Mouse (Mus musculus): ENCODE measurements around the gene Crybg1.

Gene Crybg1

GRCm38 (mm10) chr10:44148337-44149317 lies at the start of gene Crybg1:
Gene Crybg1 (minus strand): TSS chr10:44148853.
- peak; percentile 56 for DNase-seq (ENCODE audit: low spot score)

- no peak for DNase-seq (ENCODE audit: low spot score)
Observed at GRCm38 (mm10) chr10:44177365-44177764, 28.7 kb upstream of the Crybg1 start.

GRCm38 (mm10) chr10:44176548-44176947 lies 27.9 kb upstream of the Crybg1 start:
- no peak for DNase-seq (ENCODE audit: low spot score)

GRCm38 (mm10) chr10:44176120-44176519 lies 27.5 kb upstream of the Crybg1 start:
- DNase-seq (ENCODE audit: low spot score): no peak

- no peak for DNase-seq (ENCODE audit: low spot score)
Observed at GRCm38 (mm10) chr10:44170145-44170544, 21.5 kb upstream of the Crybg1 start.

GRCm38 (mm10) chr10:44167061-44167460 lies 18.4 kb upstream of the Crybg1 start:
- DNase-seq (ENCODE audit: low spot score): no peak

GRCm38 (mm10) chr10:44164258-44164975 lies 15.8 kb upstream of the Crybg1 start:
- DNase-seq (ENCODE audit: low spot score): no peak

GRCm38 (mm10) chr10:44163028-44163427 lies 14.4 kb upstream of the Crybg1 start:
- DNase-seq (ENCODE audit: low spot score): no peak

- no peak for DNase-seq (ENCODE audit: low spot score)
Observed at GRCm38 (mm10) chr10:44160150-44160549, 11.5 kb upstream of the Crybg1 start.

- DNase-seq (ENCODE audit: low spot score): no peak
Observed at GRCm38 (mm10) chr10:44157489-44157888, 8.8 kb upstream of the Crybg1 start.

GRCm38 (mm10) chr10:44150501-44150900 lies 1.8 kb upstream of the Crybg1 start:
- no peak for DNase-seq (ENCODE audit: low spot score)

GRCm38 (mm10) chr10:44143401-44143800 lies 5.3 kb downstream of the Crybg1 start:
- DNase-seq (ENCODE audit: low spot score): no peak

- DNase-seq (ENCODE audit: low spot score): no peak
Observed at GRCm38 (mm10) chr10:44138137-44138855, 10.4 kb downstream of the Crybg1 start.

- DNase-seq (ENCODE audit: low spot score): no peak
Observed at GRCm38 (mm10) chr10:44126047-44126446, 22.6 kb downstream of the Crybg1 start.

- DNase-seq (ENCODE audit: low spot score): no peak
Observed at GRCm38 (mm10) chr10:44124400-44124933, 24.2 kb downstream of the Crybg1 start.

GRCm38 (mm10) chr10:44118616-44119015 lies 30.0 kb downstream of the Crybg1 start:
- no peak for DNase-seq (ENCODE audit: low spot score)

- DNase-seq (ENCODE audit: low spot score): no peak
Observed at GRCm38 (mm10) chr10:44116796-44117195, 31.9 kb downstream of the Crybg1 start.

- no peak for DNase-seq (ENCODE audit: low spot score)
Observed at GRCm38 (mm10) chr10:44114611-44115010, 34.0 kb downstream of the Crybg1 start.

GRCm38 (mm10) chr10:44112005-44112675 lies 36.5 kb downstream of the Crybg1 start:
- DNase-seq (ENCODE audit: low spot score): no peak

- no peak for DNase-seq (ENCODE audit: low spot score)
Observed at GRCm38 (mm10) chr10:44111168-44111567, 37.5 kb downstream of the Crybg1 start.

- no peak for DNase-seq (ENCODE audit: low spot score)
Observed at GRCm38 (mm10) chr10:44110460-44110859, 38.2 kb downstream of the Crybg1 start.
